ENCODE assay signal across 9 mouse cellular contexts in the genomic region with DNA sequence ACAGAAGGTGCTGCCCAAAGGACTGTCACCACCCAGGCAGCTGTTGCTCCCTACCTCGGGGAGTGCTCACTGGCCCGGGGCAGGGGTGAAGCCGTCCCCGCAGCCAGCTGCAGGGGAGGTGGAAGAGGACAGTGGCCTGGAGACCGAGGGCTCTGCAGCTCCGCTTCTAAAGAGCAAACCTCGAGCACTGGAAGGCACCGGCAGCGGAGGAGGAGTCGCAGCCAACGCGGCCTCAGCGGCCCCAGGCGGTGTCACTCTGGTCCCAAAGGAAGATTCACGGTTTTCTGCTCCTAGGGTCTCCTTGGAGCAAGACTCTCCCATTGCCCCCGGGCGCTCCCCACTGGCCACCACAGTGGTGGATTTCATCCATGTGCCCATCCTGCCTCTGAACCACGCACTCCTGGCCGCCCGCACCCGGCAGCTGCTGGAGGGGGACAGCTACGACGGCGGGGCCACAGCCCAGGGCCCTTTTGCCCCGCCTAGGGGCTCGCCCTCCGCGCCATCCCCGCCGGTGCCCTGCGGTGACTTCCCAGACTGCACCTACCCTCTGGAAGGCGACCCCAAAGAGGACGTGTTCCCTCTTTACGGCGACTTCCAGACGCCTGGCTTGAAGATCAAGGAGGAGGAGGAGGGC. TPM values are rescaled to one million over a fixed set of nuclear protein-coding genes. Genes with fewer than 3 reads are reported as not detected.
DNase-seq lines count a peak whose midpoint lies in the region; ATAC-seq and TF ChIP-seq lines count a peak whose summit lies in the region.
"Had no signal": no experiment of that assay in that cellular context is flagged by ENCODE, and none has a peak within 500 bp of the region (broad histone marks: within the 10 kb centered on the region; RNA-seq: fewer than 3 reads in every experiment).

No protein-coding gene starts in this region.

- no peak overlapping the region for H3K27ac ChIP-seq in gastrocnemius, adult 2 months
- H3K27ac ChIP-seq in forebrain, embryonic 15.5 days (replicated peaks): 0 out of 2 replicates have a peak overlapping the region, but pooled peaks have one; percentile 14
- no peak overlapping the region for H3K27ac ChIP-seq in intestine, embryonic 14.5 days (ENCODE audit: low read depth)
- no peak overlapping the region for H3K27ac ChIP-seq in limb, embryonic 13.5 days
- peak overlapping the region; percentile 82 for H3K27ac ChIP-seq in midbrain, embryonic 16.5 days (ENCODE audit: low read length)

- H3K9me3 ChIP-seq in forebrain, embryonic 15.5 days: no peaks in the 10 kb centered on the region
- H3K9me3 ChIP-seq in intestine, embryonic 14.5 days (ENCODE audit: control insufficient read depth, low read length): no peaks in the 10 kb centered on the region
- no peaks in the 10 kb centered on the region for H3K9me3 ChIP-seq in limb, embryonic 13.5 days
- no peaks in the 10 kb centered on the region for H3K9me3 ChIP-seq in midbrain, embryonic 16.5 days (replicated peaks; ENCODE audit: control insufficient read depth, low read length, poor library complexity, severe bottlenecking)

- ATAC-seq in forebrain, embryonic 15.5 days (replicated peaks): no peak; the same call in none of the 2 replicates
- ATAC-seq in intestine, embryonic 14.5 days (replicated peaks; ENCODE audit: low FRiP score, low TSS enrichment, low read depth): peak; percentile 63
- ATAC-seq in limb, embryonic 13.5 days (ENCODE audit: low FRiP score, low read depth): peak; percentile 5; the same call in 1 of the 2 replicates
- ATAC-seq in midbrain, embryonic 16.5 days: peak; percentile 74

- WGBS in forebrain, embryonic 15.5 days: under 1% methylated on average over 36 of the region's 36 CpGs
- 0% methylated on average over 34 of the region's 36 CpGs for WGBS in intestine, embryonic 14.5 days
- WGBS in limb, embryonic 13.5 days: under 1% methylated on average over 35 of the region's 36 CpGs
- under 1% methylated on average over 36 of the region's 36 CpGs for WGBS in midbrain, embryonic 16.5 days

- H3K4me1 ChIP-seq in forebrain, embryonic 15.5 days: peaks cover 23% of the 10 kb centered on the region
- peaks cover 7% of the 10 kb centered on the region; the same call in 1 of the 2 replicates for H3K4me1 ChIP-seq in intestine, embryonic 14.5 days (replicated peaks; ENCODE audit: control insufficient read depth, insufficient read depth, low read length)
- H3K4me1 ChIP-seq in limb, embryonic 13.5 days: peaks cover 17% of the 10 kb centered on the region
- H3K4me1 ChIP-seq in midbrain, embryonic 16.5 days (ENCODE audit: control insufficient read depth, insufficient read depth, low read length): peaks cover 15% of the 10 kb centered on the region

- H3K4me3 ChIP-seq in gastrocnemius, adult 2 months: peak overlapping the region; percentile 59
- peak overlapping the region; percentile 54 for H3K4me3 ChIP-seq in forebrain, embryonic 15.5 days
- peak overlapping the region; percentile 51 for H3K4me3 ChIP-seq in intestine, embryonic 14.5 days (ENCODE audit: low read depth, low read length)
- peak overlapping the region; percentile 60 for H3K4me3 ChIP-seq in limb, embryonic 13.5 days
- peak overlapping the region; percentile 82 for H3K4me3 ChIP-seq in midbrain, embryonic 16.5 days (ENCODE audit: low read depth, low read length)

- no peaks in the 10 kb centered on the region for H3K36me3 ChIP-seq in forebrain, embryonic 15.5 days
- no peaks in the 10 kb centered on the region for H3K36me3 ChIP-seq in intestine, embryonic 14.5 days (ENCODE audit: control insufficient read depth, insufficient read depth, low read length)
- no peaks in the 10 kb centered on the region for H3K36me3 ChIP-seq in limb, embryonic 13.5 days
- H3K36me3 ChIP-seq in midbrain, embryonic 16.5 days (ENCODE audit: control insufficient read depth, insufficient read depth, low read length): no peaks in the 10 kb centered on the region

- DNase-seq in gastrocnemius, adult 2 months: peak; percentile 20
- no peak for DNase-seq in gastrocnemius, adult 18-20 months (ENCODE audit: low spot score)
- DNase-seq in cerebellum, adult 11-12 months: peak; percentile 14
- peak; percentile 81 for DNase-seq in intestine, embryonic 14.5 days (ENCODE audit: low spot score)
- peak; percentile 20 for DNase-seq in yolk sac, embryonic 10.5 days (ENCODE audit: low spot score)

- TF ChIP-seq CTCF in gastrocnemius, adult 2 months (IDR thresholded peaks at IDR 0.05): no peak

- intact Hi-C loops in gastrocnemius, adult 2 months (cut with DNase I): no loop called here

- peak overlapping the region; percentile 62 for H3K9ac ChIP-seq in forebrain, embryonic 15.5 days (replicated peaks)
- peak overlapping the region; percentile 20; the same call in 1 of the 2 replicates for H3K9ac ChIP-seq in intestine, embryonic 14.5 days (ENCODE audit: low read length)
- H3K9ac ChIP-seq in limb, embryonic 13.5 days: peak overlapping the region; percentile 67
- peak overlapping the region; percentile 92 for H3K9ac ChIP-seq in midbrain, embryonic 16.5 days (ENCODE audit: low read depth, low read length)

- H3K27me3 ChIP-seq in forebrain, embryonic 15.5 days: peaks cover 32% of the 10 kb centered on the region
- H3K27me3 ChIP-seq in intestine, embryonic 14.5 days (replicated peaks; ENCODE audit: control insufficient read depth, insufficient read depth, low read length): peaks cover 51% of the 10 kb centered on the region
- peaks cover 64% of the 10 kb centered on the region for H3K27me3 ChIP-seq in limb, embryonic 13.5 days
- H3K27me3 ChIP-seq in midbrain, embryonic 16.5 days (ENCODE audit: control insufficient read depth, insufficient read depth, low read depth, low read length): peaks cover 4% of the 10 kb centered on the region; the same call in 1 of the 2 replicates

- peak overlapping the region; percentile 98 for H3K4me2 ChIP-seq in forebrain, embryonic 15.5 days (replicated peaks)
- H3K4me2 ChIP-seq in intestine, embryonic 14.5 days (ENCODE audit: low read length): peak overlapping the region; percentile 93
- peak overlapping the region; percentile 94 for H3K4me2 ChIP-seq in limb, embryonic 13.5 days (replicated peaks)
- H3K4me2 ChIP-seq in midbrain, embryonic 16.5 days (ENCODE audit: low read length): peak overlapping the region; percentile 89

RNA-seq across cellular contexts. Expression of a gene that starts 1.5 kb away (rescaled TPM):
- under 1 TPM in 1 of 2 experiments, not detected in 1; 0.06 TPM for total RNA-seq in gastrocnemius, adult 2 months (2021)
- not detected for total RNA-seq in gastrocnemius, adult 18-20 months (2021)
- polyA plus RNA-seq in forebrain, embryonic 15.5 days (2015; fragmentation: Nextera tagmentation; extraction: Ambion mirVana): 0.84 and 1.3 TPM in 2 replicates
- polyA plus RNA-seq in intestine, embryonic 14.5 days (2014; fragmentation: Nextera tagmentation; extraction: Ambion mirVana): 0.12 and 0.19 TPM in 2 replicates
- polyA plus RNA-seq in limb, embryonic 13.5 days (2015; fragmentation: Nextera tagmentation; extraction: Ambion mirVana): 0.71 and 0.73 TPM in 2 replicates
- polyA plus RNA-seq in midbrain, embryonic 16.5 days (2015; fragmentation: Nextera tagmentation; extraction: Ambion mirVana): 3.8 and 4.4 TPM in 2 replicates
- polyA plus RNA-seq: spleen, adult 2 months had no signal

Comparison
In these comparisons a context has a peak if more than half of its experiments do, and no peak if none do; other contexts are left out.
1. H3K27ac ChIP-seq: peak in forebrain, embryonic 15.5 days (single experiment) and midbrain, embryonic 16.5 days (single experiment); none in gastrocnemius, adult 2 months (single experiment), intestine, embryonic 14.5 days (single experiment) and limb, embryonic 13.5 days (single experiment).
2. H3K9ac ChIP-seq: peak in every context shown above with its lines; median percentile 92 in midbrain, embryonic 16.5 days; 67 in limb, embryonic 13.5 days; 62 in forebrain, embryonic 15.5 days; 20 in intestine, embryonic 14.5 days.
3. Peak in every context shown above with its lines, with median percentiles within 50 percentile points of each other: H3K4me3 ChIP-seq and H3K4me2 ChIP-seq.